Mouse (Mus musculus) heart, postnatal 14 days (tissue): ENCODE measurements around the gene Ticam1. TPM values are rescaled to one million over a fixed set of nuclear protein-coding genes. Genes with fewer than 3 reads are reported as not detected.
A peak's percentile ranks its signal among the peaks of the same experiment; 100 is the strongest.

ENCODE experiments used
- DNase-seq, 2 experiments: peaks; one replicate each; pipeline ENCODE4 v3.0.0; 2021 to 2022
- intact Hi-C: fragments of 180-260 bp; cut with DNase I; formaldehyde crosslinking; loops from one replicate; pipeline ENCODE4 v1.15.1; 2025
- long read RNA-seq, 2 experiments: library from polyadenylated mRNA; stranded (forward); transcript quantifications; one replicate each; pipeline ENCODE4 v2.0.0; 2021
- total RNA-seq, 2 experiments: library from RNA; stranded (reverse); gene quantifications; 2 replicates each; pipeline ENCODE4 v1.2.3; 2021

The Ticam1 gene
- total RNA-seq: 10 to 100 TPM in 1 of 2 experiments, 1 to 10 TPM in 1; 9.5 to 11.4 TPM
- long read RNA-seq, experiment 1, partial matches to known transcripts: 0 of 6 reads
- long read RNA-seq, experiment 1, other reads (novel, unspliced or antisense): 3 of 6 reads
- long read RNA-seq, experiment 2, partial matches to known transcripts: 0 of 6 reads
- long read RNA-seq, experiment 2, other reads (novel, unspliced or antisense): 2 of 6 reads

DNA sequence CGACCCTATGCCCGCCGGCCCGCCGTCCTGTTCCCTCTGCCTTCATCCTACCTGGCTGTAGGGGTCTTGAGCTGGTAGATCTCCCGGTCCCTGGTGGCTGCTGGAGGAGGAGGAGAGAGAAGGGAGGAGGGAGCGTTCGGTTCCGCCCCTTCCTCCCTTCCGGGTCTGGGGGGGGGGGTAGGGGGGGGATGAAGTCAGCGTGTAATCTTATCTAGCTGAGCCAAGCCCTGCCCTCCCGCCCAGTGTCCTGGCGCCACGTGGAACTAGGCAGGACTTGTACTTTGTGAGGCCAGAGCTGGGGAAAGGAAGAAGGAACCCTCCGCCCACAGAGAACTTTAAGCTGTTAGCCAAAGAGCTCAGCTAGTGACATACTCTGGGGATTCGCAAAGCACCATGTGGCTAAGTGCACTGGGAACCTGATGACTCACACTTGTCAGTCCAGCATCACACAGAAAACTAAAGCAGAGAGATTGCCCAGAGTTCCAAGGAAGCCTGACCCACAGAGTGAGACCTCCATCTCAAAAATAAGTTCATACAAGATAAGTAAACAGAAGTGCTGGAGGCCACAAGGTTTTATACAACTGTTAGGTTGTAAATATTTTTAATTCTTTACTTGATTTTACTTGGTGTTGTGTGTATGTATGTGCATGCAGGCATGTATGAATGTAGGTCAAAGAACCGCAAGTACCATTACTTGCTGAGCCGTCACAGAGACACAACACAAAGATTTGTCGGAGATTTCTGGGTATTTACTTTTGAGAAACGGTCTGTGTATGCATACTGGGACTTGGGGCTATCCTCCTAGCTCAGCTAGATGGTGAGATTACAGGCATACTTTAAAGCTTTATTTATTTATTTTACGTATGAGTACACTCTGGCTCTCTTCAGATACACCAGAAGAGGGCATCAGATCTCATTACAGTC is at the start of gene Ticam1:
TSS of gene Ticam1 (minus strand) at position 144 of the 924 bp plus-strand sequence.
- peak; percentile 89 to 90 for DNase-seq
- intact Hi-C loops: loop anchor here (2.0 kb wide), 1 partner anchor 14 kb away; no protein-coding TSS in a partner anchor

- intact Hi-C loops: no loop called here
- DNase-seq: peak; percentile 99
Observed at GRCm38 (mm10) chr17:56325450-56326152, 49.0 kb upstream of the Ticam1 start, which contains the start of gene Kdm4b. Gene Kdm4b (plus strand): TSS chr17:56326062.

GRCm38 (mm10) chr17:56324419-56324818 is 47.8 kb upstream of the Ticam1 start:
- intact Hi-C loops: no loop called here
- no peak for DNase-seq

GRCm38 (mm10) chr17:56309191-56309945 is 32.8 kb upstream of the Ticam1 start:
- intact Hi-C loops: no loop called here

GRCm38 (mm10) chr17:56308088-56308487 is 31.5 kb upstream of the Ticam1 start:
- intact Hi-C loops: no loop called here
- no peak for DNase-seq

More at GRCm38 (mm10) chr17:56309191-56309945, 32.8 kb upstream of the Ticam1 start:
- no peak for DNase-seq

DNA sequence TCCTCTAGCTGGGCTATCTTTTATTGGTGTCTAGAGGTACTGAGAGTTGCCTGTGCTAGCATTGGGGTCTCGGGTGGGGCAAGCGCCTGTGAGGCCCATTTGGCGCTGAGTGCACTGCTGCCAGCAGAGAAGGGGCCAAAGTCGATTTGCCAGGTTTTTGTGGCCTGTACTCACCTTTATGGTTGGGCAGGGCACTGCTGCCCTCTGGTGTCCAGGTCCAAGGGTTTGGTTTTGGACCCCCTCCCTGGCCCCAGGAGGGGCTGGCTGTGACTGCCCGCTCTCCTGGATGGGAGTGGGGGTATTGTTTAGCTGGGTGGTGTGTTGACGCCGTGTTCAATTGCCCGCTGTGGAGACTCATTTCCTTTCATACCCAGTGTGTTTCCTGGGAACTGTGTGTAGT is 29.2 kb upstream of the Ticam1 start:
- intact Hi-C loops: loop anchor here (2.0 kb wide), 1 partner anchor 15 kb away; no protein-coding TSS in a partner anchor
- DNase-seq: peak; percentile 37 to 44

GRCm38 (mm10) chr17:56305156-56305555 is 28.6 kb upstream of the Ticam1 start:
- intact Hi-C loops: no loop called here
- no peak for DNase-seq

DNA sequence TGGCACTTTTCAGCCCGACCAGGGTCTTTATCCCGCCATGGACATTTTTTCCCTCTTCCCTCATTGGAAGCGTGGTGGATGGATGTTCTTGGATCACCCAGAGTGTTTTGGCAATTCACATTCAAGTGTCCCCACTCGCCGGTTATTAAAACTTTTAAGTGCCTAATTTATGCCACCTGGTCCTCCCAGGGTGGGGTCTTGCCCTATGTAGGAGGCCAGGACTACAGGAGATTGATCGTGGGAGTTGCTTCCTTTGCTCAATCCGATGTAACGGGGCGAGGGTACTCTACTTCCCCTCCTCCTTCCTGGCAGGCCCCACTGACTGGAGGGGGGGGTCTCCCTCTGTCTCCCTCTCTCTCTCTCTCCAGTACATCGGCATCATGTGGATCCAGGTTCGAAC is 28.1 kb upstream of the Ticam1 start:
- intact Hi-C loops: no loop called here
- DNase-seq: no peak

- peak; percentile 96 to 97 for DNase-seq
- intact Hi-C loops: no loop called here
Observed at GRCm38 (mm10) chr17:56303847-56304586, 27.4 kb upstream of the Ticam1 start.

GRCm38 (mm10) chr17:56303160-56303846 is 26.7 kb upstream of the Ticam1 start, which contains the start of gene Uhrf1:
Gene Uhrf1 (plus strand): TSS chr17:56303321.
- intact Hi-C loops: no loop called here
- DNase-seq: peak; percentile 74 to 81

DNA sequence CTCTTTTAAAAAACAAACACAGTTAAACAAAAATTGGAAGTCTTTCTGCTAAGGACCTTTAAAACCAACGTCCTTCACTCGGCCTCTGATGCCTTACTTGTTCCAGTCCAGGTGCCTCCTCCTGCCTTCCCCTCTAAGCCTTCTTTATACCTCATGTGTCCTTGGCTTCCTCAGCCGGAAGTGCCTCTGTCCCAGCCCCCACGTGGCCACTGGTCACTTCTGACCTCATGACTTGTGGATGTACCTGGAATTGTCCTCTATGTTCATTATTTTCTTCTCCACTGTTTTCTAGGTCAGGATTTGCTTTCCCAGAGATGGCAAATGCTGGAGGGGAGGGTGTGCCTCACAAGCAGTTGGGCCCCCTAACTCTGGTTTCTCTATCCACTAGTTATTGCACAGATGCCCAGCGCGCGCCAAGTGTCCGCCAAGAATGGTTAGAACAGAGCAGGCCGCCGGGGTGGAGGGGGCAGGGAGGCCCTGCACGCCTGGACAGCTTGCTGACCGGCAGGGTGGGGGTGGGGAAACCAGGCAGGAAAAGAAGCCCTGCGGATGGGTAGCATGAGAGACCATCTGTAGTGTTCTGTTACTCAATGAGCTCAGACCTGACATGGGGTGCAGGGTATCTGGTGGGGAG is 25.9 kb upstream of the Ticam1 start:
- peak in 1 of 2 experiments; percentile 34 for DNase-seq
- intact Hi-C loops: no loop called here

- no peak for DNase-seq
- intact Hi-C loops: no loop called here
Observed at GRCm38 (mm10) chr17:56300186-56300585, 23.6 kb upstream of the Ticam1 start, which contains the start of gene Arrdc5. Gene Arrdc5 (minus strand): TSS chr17:56300286.

DNA sequence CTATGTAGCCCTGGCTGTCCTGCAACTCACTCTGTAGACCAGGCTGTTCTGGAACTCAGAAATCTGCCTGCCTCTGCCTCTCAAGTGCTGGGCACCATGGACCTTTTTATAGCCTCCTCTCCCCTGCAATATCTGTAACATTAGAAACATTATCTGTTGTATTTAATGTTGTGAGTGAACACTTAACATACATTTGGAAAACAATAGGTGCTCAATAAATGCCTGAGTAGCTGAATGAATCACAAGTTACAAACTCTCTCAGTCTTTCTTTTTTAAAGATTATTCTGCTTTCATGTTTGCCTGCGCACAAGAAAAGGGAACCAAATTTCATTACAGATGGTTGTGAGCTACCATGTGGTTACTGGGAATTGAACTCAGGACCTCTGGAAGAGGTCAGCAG is 21.7 kb upstream of the Ticam1 start:
- DNase-seq: no peak
- intact Hi-C loops: no loop called here

GRCm38 (mm10) chr17:56296201-56296600 is 19.6 kb upstream of the Ticam1 start:
- no peak for DNase-seq
- intact Hi-C loops: no loop called here

- no peak for DNase-seq
- intact Hi-C loops: no loop called here
Observed at GRCm38 (mm10) chr17:56294241-56294640, 17.7 kb upstream of the Ticam1 start.

- intact Hi-C loops: loop anchor here (2.0 kb wide), 1 partner anchor 58 kb away; no protein-coding TSS in a partner anchor
- no peak for DNase-seq
Observed at GRCm38 (mm10) chr17:56293291-56293690, 16.7 kb upstream of the Ticam1 start.

DNA sequence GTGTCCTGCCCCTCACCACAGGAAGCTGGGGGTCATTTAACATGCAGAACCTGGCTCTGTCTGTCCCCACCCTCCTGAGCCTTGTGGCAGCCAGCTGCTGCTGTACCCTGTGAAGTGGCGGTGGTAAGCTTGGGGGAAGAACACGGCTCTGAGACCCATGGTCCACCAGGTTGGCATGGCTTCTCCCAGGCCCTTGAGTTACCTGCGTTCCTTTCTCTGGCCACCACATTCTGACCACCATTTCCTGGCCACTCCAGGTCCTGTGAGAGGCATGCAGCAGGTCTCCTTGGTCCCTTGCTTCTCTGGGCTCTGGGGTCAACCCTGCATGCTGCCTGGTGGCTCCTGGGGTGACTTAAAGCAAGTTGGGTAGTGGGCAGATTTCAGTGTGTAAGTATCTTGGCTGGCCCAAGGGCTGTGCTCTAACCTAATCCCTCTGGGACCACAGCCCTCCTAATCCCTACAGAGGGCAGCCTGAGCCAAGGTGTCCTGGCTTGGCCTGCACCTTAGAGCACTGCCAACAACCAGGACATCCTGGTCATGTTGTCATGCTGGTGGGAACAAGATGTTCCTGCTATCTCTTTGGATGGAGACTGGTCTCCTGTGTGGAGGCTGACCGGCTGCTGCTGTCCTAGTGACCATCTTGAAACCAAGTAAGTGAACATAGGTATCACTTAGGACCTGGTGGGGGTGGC is 16.1 kb upstream of the Ticam1 start, which contains the start of gene Plin3:
TSS of gene Plin3 (minus strand) at position 343 of the 692 bp plus-strand sequence.
- intact Hi-C loops: loop anchor here (2.0 kb wide), 1 partner anchor 58 kb away; no protein-coding TSS in a partner anchor
- peak in 1 of 2 experiments; percentile 51 for DNase-seq
